Mouse (Mus musculus) MEL (cell line): ENCODE results near the gene Hoxd4. TPM values are rescaled to one million over a fixed set of nuclear protein-coding genes. Genes with fewer than 3 reads are reported as not detected.

Source experiments
- DNase-seq: peaks from one replicate; pipeline ENCODE4 v3.0.0; 2011; ENCODE audit warnings: low read depth, low spot score
- H3K27ac ChIP-seq: 2 replicates; pipeline ENCODE4 v1.5.1; 2012; ENCODE audit warnings: low read depth, mild to moderate bottlenecking, control low read depth, low read length, moderate library complexity; ENCODE audit not compliant: control insufficient read depth
- H3K27me3 ChIP-seq, 2 experiments: fragments of 150-350 bp in 1 of 2; sonication (generic) in 1 of 2; 2 replicates each; pipeline ENCODE4 v1.6.1; 2012; ENCODE audit warnings: low read length in 2 of 2, mild to moderate bottlenecking in 2 of 2, improper control_type of control experiment in 1 of 2, moderate library complexity in 1 of 2; ENCODE audit not compliant: insufficient read depth in 2 of 2, control insufficient read depth in 1 of 2
- H3K36me3 ChIP-seq, 2 experiments: 2 replicates each; pipeline ENCODE4 v1.6.1; 2012 to 2014; ENCODE audit warnings: low read length in 2 of 2, improper control_type of control experiment in 1 of 2, inconsistent platforms in 1 of 2, mild to moderate bottlenecking in 1 of 2; ENCODE audit not compliant: insufficient read depth in 2 of 2, control insufficient read depth in 1 of 2
- H3K4me1 ChIP-seq, 2 experiments: fragments of 150-350 bp in 1 of 2; sonication (generic) in 1 of 2; 2 replicates each; pipeline ENCODE4 v1.6.1; 2012; ENCODE audit warnings: low read length in 2 of 2, improper control_type of control experiment in 1 of 2, mild to moderate bottlenecking in 1 of 2; ENCODE audit not compliant: insufficient read depth in 2 of 2, control insufficient read depth in 1 of 2
- H3K4me3 ChIP-seq, 2 experiments: fragments of 150-350 bp in 1 of 2; sonication (generic) in 1 of 2; 2 replicates each; pipeline ENCODE4 v1.5.1; 2012; ENCODE audit warnings: low read depth in 2 of 2, low read length in 2 of 2, mild to moderate bottlenecking in 2 of 2, moderate library complexity in 2 of 2, control low read depth in 1 of 2, improper control_type of control experiment in 1 of 2; ENCODE audit not compliant: control insufficient read depth in 1 of 2, insufficient read depth in 1 of 2
- H3K79me2 ChIP-seq: 2 replicates; pipeline ENCODE4 v1.6.1; 2012; ENCODE audit warnings: mild to moderate bottlenecking, low read length, moderate library complexity; ENCODE audit not compliant: control insufficient read depth, poor library complexity, insufficient read depth
- H3K9ac ChIP-seq: 2 replicates; pipeline ENCODE4 v1.6.1; 2012; ENCODE audit warnings: low read depth, mild to moderate bottlenecking, control low read depth, low read length, moderate library complexity; ENCODE audit not compliant: control insufficient read depth, poor library complexity, severe bottlenecking
- H3K9me3 ChIP-seq: fragments of 150-350 bp; sonication (generic); replicated peaks from 2 replicates; pipeline ENCODE4 v1.6.1; 2012; ENCODE audit warnings: mild to moderate bottlenecking, low read length, improper control_type of control experiment, moderate library complexity; ENCODE audit not compliant: insufficient read depth
- BHLHE40 ChIP-seq: IDR thresholded peaks from 2 replicates; pipeline ENCODE4 v1.6.1; 2012; ENCODE audit warnings: low read depth, mild to moderate bottlenecking, inconsistent platforms, low read length, improper control_type of control experiment, borderline replicate concordance
- CHD1 ChIP-seq: IDR thresholded peaks from 2 replicates; pipeline ENCODE4 v1.6.1; 2012; ENCODE audit warnings: low read depth, mild to moderate bottlenecking, inconsistent platforms, low read length, improper control_type of control experiment
- CHD2 ChIP-seq: IDR thresholded peaks from 2 replicates; pipeline ENCODE4 v1.6.1; 2011; ENCODE audit warnings: low read length, improper control_type of control experiment
- CTCF ChIP-seq, 3 experiments: IDR thresholded peaks in 2 of 3; conservative IDR thresholded peaks in 1 of 3; 2 replicates each; pipeline ENCODE4 v1.5.1; 2011 to 2012; ENCODE audit warnings: low read length in 3 of 3, low read depth in 2 of 3, mild to moderate bottlenecking in 2 of 3, improper control_type of control experiment in 1 of 3, inconsistent platforms in 1 of 3, mixed read lengths in 1 of 3, moderate library complexity in 1 of 3; ENCODE audit not compliant: control insufficient read depth in 1 of 3, insufficient read depth in 1 of 3, poor library complexity in 1 of 3, severe bottlenecking in 1 of 3
- GABPA ChIP-seq: IDR thresholded peaks from 2 replicates; pipeline ENCODE4 v1.6.1; 2012; ENCODE audit warnings: low read depth, mild to moderate bottlenecking, inconsistent platforms, low read length, improper control_type of control experiment, moderate library complexity
- GATA1 ChIP-seq: IDR thresholded peaks from 2 replicates; pipeline ENCODE4 v1.6.1; 2011; ENCODE audit warnings: low read depth, low read length, improper control_type of control experiment
- JUND ChIP-seq: IDR thresholded peaks from 2 replicates; pipeline ENCODE4 v1.6.1; 2011; ENCODE audit warnings: low read depth, mild to moderate bottlenecking, improper control_type of control experiment, low read length
- KAT2A ChIP-seq: conservative IDR thresholded peaks from 2 replicates; pipeline ENCODE4 v1.6.1; 2012; ENCODE audit warnings: low read depth, low read length, improper control_type of control experiment, inconsistent platforms
- MAX ChIP-seq: IDR thresholded peaks from 2 replicates; pipeline ENCODE4 v1.6.1; 2011; ENCODE audit warnings: low read length, improper control_type of control experiment
- MAZ ChIP-seq: IDR thresholded peaks from 2 replicates; pipeline ENCODE4 v1.6.1; 2012; ENCODE audit warnings: low read depth, mild to moderate bottlenecking, inconsistent platforms, low read length, improper control_type of control experiment
- MYC ChIP-seq: IDR thresholded peaks from 2 replicates; pipeline ENCODE4 v1.6.1; 2011; ENCODE audit warnings: low read depth, mild to moderate bottlenecking, low read length, improper control_type of control experiment, moderate library complexity
- NRF1 ChIP-seq: IDR thresholded peaks from 2 replicates; pipeline ENCODE4 v1.6.1; 2014; ENCODE audit warnings: low read depth, mild to moderate bottlenecking, inconsistent platforms, low read length, improper control_type of control experiment, moderate library complexity; ENCODE audit not compliant: poor library complexity, insufficient read depth, severe bottlenecking
- RAD21 ChIP-seq: IDR thresholded peaks from 2 replicates; pipeline ENCODE4 v1.6.1; 2011; ENCODE audit warnings: mild to moderate bottlenecking, low read depth, low read length, improper control_type of control experiment
- SIN3A ChIP-seq: IDR thresholded peaks from 2 replicates; pipeline ENCODE4 v1.6.1; 2012; ENCODE audit warnings: low read length, improper control_type of control experiment, inconsistent platforms
- TAL1 ChIP-seq: IDR thresholded peaks from 2 replicates; pipeline ENCODE4 v1.6.1; 2012; ENCODE audit warnings: mild to moderate bottlenecking, inconsistent platforms, low read length, moderate library complexity, mixed read lengths
- TCF12 ChIP-seq: IDR thresholded peaks from 2 replicates; pipeline ENCODE4 v1.6.1; 2014; ENCODE audit warnings: low read depth, mild to moderate bottlenecking, inconsistent platforms, low read length, improper control_type of control experiment, moderate library complexity
- USF1 ChIP-seq: IDR thresholded peaks from 2 replicates; pipeline ENCODE4 v1.6.1; 2014; ENCODE audit warnings: low read depth, mild to moderate bottlenecking, inconsistent platforms, low read length, improper control_type of control experiment, moderate library complexity
- USF2 ChIP-seq, 2 experiments: IDR thresholded peaks; 2 replicates each; pipeline ENCODE4 v1.6.1; 2011 to 2012; ENCODE audit warnings: improper control_type of control experiment in 2 of 2, low read length in 2 of 2, borderline replicate concordance in 1 of 2, inconsistent platforms in 1 of 2, low read depth in 1 of 2, mild to moderate bottlenecking in 1 of 2; ENCODE audit not compliant: insufficient read depth in 1 of 2
- ZMIZ1 ChIP-seq: IDR thresholded peaks from 2 replicates; pipeline ENCODE4 v1.6.1; 2012; ENCODE audit warnings: low read depth, mild to moderate bottlenecking, inconsistent platforms, low read length, improper control_type of control experiment, moderate library complexity
- ZNF384 ChIP-seq: IDR thresholded peaks from 2 replicates; pipeline ENCODE4 v1.6.1; 2012; ENCODE audit warnings: low read depth, mild to moderate bottlenecking, inconsistent platforms, low read length, improper control_type of control experiment
- polyA plus RNA-seq, 2 experiments: library from polyadenylated mRNA; stranded (reverse) in 1 of 2; unstranded in 1 of 2; fragments of >175 nt in 1 of 2; fragments of >200 nt in 1 of 2; gene quantifications; 2 replicates each; pipeline versions ENCODE4 v1.2.1 to v1.2.4; 2012; ENCODE audit warnings: low replicate concordance in 2 of 2, low read depth in 1 of 2; ENCODE audit not compliant: insufficient read length in 2 of 2, insufficient read depth in 1 of 2, missing spikeins in 1 of 2
- total RNA-seq: library from RNA; depleted of rRNA; stranded (reverse); fragments of 300-350 nt; gene quantifications from 2 replicates; pipeline ENCODE4 v1.2.3, GENCODE M21; 2012

The Hoxd4 gene
- total and polyA plus RNA-seq, 3 experiments, result not detected

DNA sequence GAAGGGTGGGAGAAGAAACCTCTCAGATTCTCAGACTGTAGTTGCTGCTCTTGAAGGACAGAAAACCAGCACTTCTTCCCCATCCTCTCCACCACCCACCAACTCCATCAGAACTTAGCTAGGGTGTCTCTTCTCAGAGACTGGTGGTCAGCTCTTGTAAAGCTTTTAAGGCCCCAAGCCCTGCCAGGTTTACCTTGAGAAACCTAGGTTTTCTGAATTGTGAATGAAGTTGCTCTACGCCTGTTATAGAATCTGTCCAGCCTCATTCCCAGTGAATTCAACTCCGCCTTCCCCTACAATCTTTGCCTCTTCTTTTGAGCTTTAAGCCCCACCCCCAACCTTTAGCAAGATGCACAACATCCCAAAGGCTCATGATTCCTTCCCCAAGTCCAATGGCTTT is 34.6 kb upstream of the Hoxd4 start:
- no peak overlapping the region for H3K9ac ChIP-seq
- H3K9me3 ChIP-seq, result no peaks in the 10 kb centered on the region
- no peak for TF ChIP-seq BHLHE40
- no peak for TF ChIP-seq USF1
- TF ChIP-seq CTCF (IDR thresholded peaks at IDR 0.05 in 2 of 3, conservative IDR thresholded peaks at IDR 0.05 in 1 of 3; ENCODE audit: control insufficient read depth in 1 of 3, insufficient read depth in 1 of 3, low read depth in 2 of 3, low read length in 3 of 3, poor library complexity in 1 of 3, severe bottlenecking in 1 of 3), result no peak
- no peak for TF ChIP-seq TCF12
- no peak for TF ChIP-seq SIN3A
- no peak for TF ChIP-seq MAX
- TF ChIP-seq ZMIZ1, result no peak
- no peak for TF ChIP-seq KAT2A
- TF ChIP-seq TAL1, result no peak
- no peaks in the 10 kb centered on the region for H3K79me2 ChIP-seq
- no peak overlapping the region for H3K4me3 ChIP-seq
- no peaks in the 10 kb centered on the region for H3K4me1 ChIP-seq
- DNase-seq, result no peak
- H3K36me3 ChIP-seq, result no peaks in the 10 kb centered on the region
- peaks cover 2 to 3% of the 10 kb centered on the region in 2 experiments; a peak in 3 of 4 replicates for H3K27me3 ChIP-seq
- no peak overlapping the region for H3K27ac ChIP-seq

DNA sequence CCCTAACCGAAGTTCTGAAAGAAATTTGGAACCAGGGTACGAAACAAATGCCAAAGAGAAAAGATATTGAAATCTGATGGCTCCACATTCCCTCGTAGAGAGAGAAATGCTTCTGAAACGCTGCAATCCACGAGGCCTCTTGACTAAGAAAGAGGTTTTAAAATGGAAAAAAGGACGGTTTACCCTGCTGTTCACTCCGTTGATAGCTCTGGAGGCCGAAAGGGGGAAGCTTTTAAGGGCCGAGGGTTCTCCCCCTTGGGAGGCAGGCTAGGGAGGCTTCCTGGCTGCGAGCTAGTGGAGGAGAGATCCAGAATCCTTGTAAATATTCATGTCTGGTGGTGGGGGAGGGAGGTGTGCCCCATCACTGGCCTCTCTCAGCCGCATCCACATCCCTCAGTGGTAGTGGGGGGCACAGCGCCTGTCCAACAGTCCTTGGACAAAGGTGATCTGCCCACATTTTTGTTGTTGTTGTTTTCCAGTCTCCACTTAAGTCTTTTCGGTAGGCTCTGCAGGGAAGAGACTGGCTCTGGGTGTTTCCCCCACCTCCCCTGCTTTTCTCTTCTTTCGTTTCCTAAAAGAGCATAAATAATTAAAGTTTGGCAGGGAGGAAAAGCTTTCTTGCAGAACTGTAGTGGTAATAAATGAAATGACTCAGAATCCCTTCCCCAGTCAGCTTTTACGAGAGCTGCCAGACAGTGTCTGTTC is 32.7 kb upstream of the Hoxd4 start, which contains the start of gene Hoxd11:
Gene Hoxd11, plus strand, starts transcription at position 667 of the 705 bp plus-strand sequence.
- TF ChIP-seq CHD1 (no peak), NRF1 (no peak), GATA1 (no peak), MAZ (no peak), MYC (no peak), ZNF384 (no peak), GABPA (no peak), USF2 (IDR thresholded peaks at IDR 0.05; ENCODE audit: borderline replicate concordance in 1 of 2, insufficient read depth in 1 of 2, low read depth in 1 of 2, low read length in 2 of 2) (no peak), TCF12 (no peak), RAD21 (no peak), CHD2 (no peak), JUND (no peak), KAT2A (no peak)
- Histone ChIP-seq H3K4me3 (no peak within 1 kb of the TSS), H3K27me3 (peaks cover 2 to 3% of the 10 kb centered on the region in 2 experiments; a peak in 3 of 4 replicates)

More for the DNA sequence above, 32.7 kb upstream of the Hoxd4 start, which contains the start of gene Hoxd11:
- no peak for DNase-seq
- H3K4me1 ChIP-seq, result no peaks in the 10 kb centered on the region
- no peaks in the 10 kb centered on the region for H3K79me2 ChIP-seq
- no peak within 1 kb of the TSS for H3K27ac ChIP-seq
- no peaks in the 10 kb centered on the region for H3K36me3 ChIP-seq
- H3K9ac ChIP-seq, result no peak within 1 kb of the TSS
- H3K9me3 ChIP-seq, result no peaks in the 10 kb centered on the region
